24 mouse cellular contexts compared by ENCODE assay signal in genomic region chr7:130040596-130040995, GRCm38 (mm10).
DNase-seq lines count a peak whose midpoint lies in the region; ATAC-seq and TF ChIP-seq lines count a peak whose summit lies in the region.
"Had no signal": no experiment of that assay in that cellular context is flagged by ENCODE, and none has a peak within 500 bp of the region (broad histone marks: within the 10 kb centered on the region; RNA-seq: fewer than 3 reads in every experiment).

No protein-coding gene starts in this region.

- H3K9ac ChIP-seq in CH12.LX (ENCODE audit: insufficient read depth, low read depth) = no peak overlapping the region
- no peak overlapping the region for H3K9ac ChIP-seq in stomach, embryonic 15.5 days
- H3K9ac ChIP-seq: embryonic facial prominence, embryonic 15.5 days; forebrain, embryonic 15.5 days; heart, embryonic 13.5 days; hindbrain, embryonic 13.5 days; limb, embryonic 15.5 days; liver, embryonic 14.5 days; neural tube, embryonic 13.5 days had no signal

- TF ChIP-seq EP300 in CH12.LX (IDR thresholded peaks at IDR 0.05; ENCODE audit: low read length) = no peak

- H3K36me3 ChIP-seq in CH12.LX (replicated peaks in 1 of 2; ENCODE audit: control insufficient read depth in 1 of 2, insufficient read depth in 1 of 2, low read length in 1 of 2) = no peaks in the 10 kb centered on the region
- H3K36me3 ChIP-seq in stomach, embryonic 15.5 days = no peaks in the 10 kb centered on the region
- H3K36me3 ChIP-seq: embryonic facial prominence, embryonic 15.5 days; forebrain, embryonic 15.5 days; heart, embryonic 13.5 days; hindbrain, embryonic 13.5 days; limb, embryonic 15.5 days; neural tube, embryonic 13.5 days had no signal

- in situ Hi-C loops in CH12.LX (cut with MboI; ENCODE audit: low pct_ligation_motif_present, low pct_unique_long_range_greater_than_20kb, low sequenced_read_pairs) = no loop called here

- TF ChIP-seq CTCF in CH12.LX (conservative IDR thresholded peaks at IDR 0.05 in 1 of 2, IDR thresholded peaks at IDR 0.05 in 1 of 2; ENCODE audit: low read depth in 2 of 2, low read length in 2 of 2) = no peak

- peak; percentile 58 to 60 for DNase-seq in lung, adult 18-20 months
- no peak for DNase-seq in lung, postnatal 36 days
- DNase-seq in CH12.LX (ENCODE audit: extremely low read depth) (peak; percentile 28), NIH3T3 (ENCODE audit: low read depth) (peak; percentile 46)
- DNase-seq in cerebellum, adult 8-10 months = no peak
- DNase-seq: adrenal gland, postnatal 14 days; cerebellum, adult 9-10 months; gastrocnemius, postnatal 10 days; heart, postnatal 14 days; left cerebral cortex, postnatal 4 days; lung, postnatal 4 days; midbrain, embryonic 14.5 days; thymus, adult 2 months had no signal

- no peak for TF ChIP-seq RAD21 in CH12.LX (IDR thresholded peaks at IDR 0.05; ENCODE audit: low read depth, low read length)

- dilution Hi-C loops in CH12.LX (cut with MboI; ENCODE audit: extremely low pct_ligation_motif_present, extremely low pct_unique_long_range_greater_than_20kb, low sequenced_read_pairs) = no loop called here

- no peak overlapping the region for H3K4me3 ChIP-seq in CH12.LX (replicated peaks in 1 of 3; ENCODE audit: low read depth in 2 of 3, low read length in 2 of 3, poor library complexity in 1 of 3)
- no peak overlapping the region for H3K4me3 ChIP-seq in stomach, embryonic 15.5 days (replicated peaks)
- H3K4me3 ChIP-seq: embryonic facial prominence, embryonic 15.5 days; forebrain, embryonic 15.5 days; heart, embryonic 13.5 days; hindbrain, embryonic 13.5 days; limb, embryonic 15.5 days; myocyte; neural tube, embryonic 13.5 days had no signal

- H3K9me3 ChIP-seq in CH12.LX (replicated peaks; ENCODE audit: low read length) = no peaks in the 10 kb centered on the region
- H3K9me3 ChIP-seq in stomach, embryonic 15.5 days = no peaks in the 10 kb centered on the region
- H3K9me3 ChIP-seq: embryonic facial prominence, embryonic 15.5 days; forebrain, embryonic 15.5 days; heart, embryonic 13.5 days; hindbrain, embryonic 13.5 days; limb, embryonic 15.5 days; neural tube, embryonic 13.5 days had no signal

- 73% methylated on average over 8 of the region's 8 CpGs for WGBS in stomach, embryonic 15.5 days

- H3K79me2 ChIP-seq in CH12.LX (replicated peaks; ENCODE audit: control insufficient read depth, extremely low read depth, insufficient read depth, poor library complexity, severe bottlenecking) = no peaks in the 10 kb centered on the region

- H3K4me2 ChIP-seq in CH12.LX (ENCODE audit: insufficient read depth, low read depth, poor library complexity, severe bottlenecking) = no peak overlapping the region
- no peak overlapping the region for H3K4me2 ChIP-seq in stomach, embryonic 15.5 days
- H3K4me2 ChIP-seq: embryonic facial prominence, embryonic 15.5 days; forebrain, embryonic 15.5 days; heart, embryonic 13.5 days; hindbrain, embryonic 13.5 days; limb, embryonic 15.5 days; neural tube, embryonic 13.5 days had no signal

- ATAC-seq in stomach, embryonic 15.5 days (ENCODE audit: insufficient read depth, low FRiP score, low read depth) = no peak
- no peak for ATAC-seq in CD4-positive, CD25-positive, alpha-beta regulatory T cell, adult 4 months
- ATAC-seq: forebrain, embryonic 15.5 days had no signal

- no peaks in the 10 kb centered on the region for H3K27me3 ChIP-seq in CH12.LX (replicated peaks)
- no peaks in the 10 kb centered on the region for H3K27me3 ChIP-seq in stomach, embryonic 15.5 days (replicated peaks)
- H3K27me3 ChIP-seq: embryonic facial prominence, embryonic 15.5 days; forebrain, embryonic 15.5 days; heart, embryonic 13.5 days; limb, embryonic 15.5 days; neural tube, embryonic 13.5 days had no signal

- no peak overlapping the region for H3K27ac ChIP-seq in CH12.LX (ENCODE audit: insufficient read depth, low read depth)
- peak overlapping the region; percentile 79; the same call in 1 of the 2 replicates for H3K27ac ChIP-seq in stomach, embryonic 15.5 days
- H3K27ac ChIP-seq: embryonic facial prominence, embryonic 15.5 days; forebrain, embryonic 15.5 days; heart, embryonic 13.5 days; hindbrain, embryonic 13.5 days; kidney, postnatal 0 days; limb, embryonic 15.5 days; liver, embryonic 14.5 days; neural tube, embryonic 13.5 days had no signal

- TF ChIP-seq POLR2A in CH12.LX (IDR thresholded peaks at IDR 0.05; ENCODE audit: low read depth, low read length) = no peak

- peaks cover 9 to 11% of the 10 kb centered on the region in 2 experiments; a peak in 3 of 4 replicates for H3K4me1 ChIP-seq in CH12.LX (ENCODE audit: control insufficient read depth in 1 of 2, insufficient read depth in 2 of 2)
- peaks cover 43% of the 10 kb centered on the region for H3K4me1 ChIP-seq in stomach, embryonic 15.5 days
- H3K4me1 ChIP-seq: forebrain, embryonic 15.5 days had no signal

TF ChIP-seq in CH12.LX, 34 proteins besides CTCF, POLR2A, EP300 and RAD21:
- TF ChIP-seq MEF2A (IDR thresholded peaks at IDR 0.05; ENCODE audit: borderline replicate concordance, low read depth, low read length) = no peak
- TF ChIP-seq MAX (IDR thresholded peaks at IDR 0.05; ENCODE audit: low read length) = no peak
- no peak for TF ChIP-seq CHD2 (IDR thresholded peaks at IDR 0.05; ENCODE audit: low read length)
- TF ChIP-seq RCOR1 (conservative IDR thresholded peaks at IDR 0.05; ENCODE audit: low read depth, low read length) = no peak
- TF ChIP-seq KAT2A (IDR thresholded peaks at IDR 0.05; ENCODE audit: insufficient replicate concordance, low read length) = no peak
- TF ChIP-seq TBP (conservative IDR thresholded peaks at IDR 0.05; ENCODE audit: low read depth, low read length) = no peak
- TF ChIP-seq UBTF (IDR thresholded peaks at IDR 0.05; ENCODE audit: low read depth, low read length) = no peak
- no peak for TF ChIP-seq MAFK (IDR thresholded peaks at IDR 0.05; ENCODE audit: insufficient replicate concordance, low read length)
- no peak for TF ChIP-seq USF2 (conservative IDR thresholded peaks at IDR 0.05; ENCODE audit: low read depth, low read length)
- TF ChIP-seq USF1 (IDR thresholded peaks at IDR 0.05; ENCODE audit: low read depth, low read length) = no peak

Comparison
In these comparisons a context has a peak if more than half of its experiments do, and no peak if none do; other contexts are left out.
1. DNase-seq: peak in lung, adult 18-20 months (2 of 2), CH12.LX (single experiment) and NIH3T3 (single experiment); none in lung, postnatal 36 days (single experiment) and cerebellum, adult 8-10 months (single experiment).